Mouse (Mus musculus) left cerebral cortex, postnatal 25 days (tissue): ENCODE measurements at regions not wholly inside any gene's neighbourhood (a gene's known extent, or its start where the extent isn't known, plus 50 kb on each side); places are given as distances from the start of the nearest gene placed in this dataset.
"Not testable (repeated sequence)": the region's sequence is repeated elsewhere in the genome, so short reads cannot be mapped to it uniquely, and the experiment has no call there.

Source experiments
- DNase-seq, 2 experiments: peaks; one replicate each; pipeline ENCODE4 v3.0.0; 2022; ENCODE audit warnings: low spot score in 2 of 2, mixed read lengths in 1 of 2
- intact Hi-C: fragments of 180-260 bp; cut with DNase I; formaldehyde crosslinking; loops from one replicate; pipeline ENCODE4 v1.15.1; 2025

DNA sequence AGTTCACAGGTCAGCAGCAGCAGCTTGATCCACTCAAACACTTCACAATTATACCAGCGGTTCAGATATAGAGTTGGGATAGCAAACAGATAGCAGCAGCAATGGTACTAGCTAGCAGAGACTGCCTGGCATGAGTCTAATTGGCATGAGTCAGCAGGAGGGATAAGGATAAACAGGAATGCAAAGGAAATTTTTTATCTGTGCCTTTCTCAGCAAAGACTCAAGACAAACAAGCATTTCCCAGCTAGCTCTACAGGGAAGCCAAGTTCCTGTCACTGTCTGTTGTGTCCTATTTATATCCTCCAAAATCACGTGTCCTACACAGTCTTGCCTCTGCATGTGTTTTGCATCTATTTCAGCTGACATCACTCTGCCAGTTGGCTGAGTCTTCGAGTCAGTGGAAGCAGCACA is 80.7 kb upstream of the Dnajc1 start:
- intact Hi-C loops: no loop called here
- peak; percentile 43 to 82 for DNase-seq

GRCm38 (mm10) chr2:18460901-18461300 is 68.3 kb upstream of the Dnajc1 start:
- no peak for DNase-seq
- intact Hi-C loops: no loop called here

DNA sequence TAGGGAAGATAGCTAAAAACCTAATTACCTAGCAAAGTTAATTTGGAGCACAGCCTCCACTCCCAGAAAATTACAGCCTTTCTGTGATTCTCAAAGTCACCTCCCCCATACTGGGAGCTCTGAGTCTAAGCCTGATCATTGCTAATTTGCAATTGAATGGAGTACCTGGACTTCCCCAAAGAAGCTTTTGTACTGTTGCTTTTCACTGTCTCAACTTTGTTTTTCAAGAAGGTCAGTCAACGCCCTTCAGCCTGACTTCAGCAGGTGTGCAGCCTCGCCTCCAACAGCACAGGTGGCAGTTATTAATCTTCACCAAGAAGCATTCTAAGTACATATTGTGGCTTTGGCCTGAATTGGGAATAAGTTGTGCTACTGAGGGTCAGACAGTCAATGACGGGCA is 67.7 kb upstream of the Dnajc1 start:
- intact Hi-C loops, DNase-seq: not testable (repeated sequence)

DNA sequence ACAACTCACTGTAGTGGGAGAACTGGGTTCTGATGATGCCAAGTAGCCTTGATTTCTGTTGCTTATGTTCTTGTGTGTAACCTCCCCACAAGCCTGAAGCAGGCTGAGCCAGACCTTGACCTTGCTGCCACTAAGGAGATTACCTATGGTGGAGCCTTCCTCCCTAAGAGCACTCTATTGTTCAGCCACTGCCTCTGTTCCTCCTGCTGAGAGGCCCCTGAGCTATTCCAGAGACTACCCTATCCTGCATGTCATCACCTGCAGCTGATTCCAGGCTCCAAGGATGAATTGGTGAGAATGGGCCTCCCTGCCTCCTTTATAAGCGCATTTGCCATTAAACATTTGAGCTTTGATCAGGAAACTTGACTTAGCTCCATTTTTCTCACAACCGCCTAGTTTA is 60.8 kb upstream of the Dnajc1 start:
- DNase-seq, intact Hi-C loops: not testable (repeated sequence)

GRCm38 (mm10) chr2:18445809-18446208 is 53.2 kb upstream of the Dnajc1 start:
- intact Hi-C loops: no loop called here
- no peak for DNase-seq
